Mouse (Mus musculus) common myeloid progenitor, adult 5-6 weeks (primary cell): ENCODE data around the gene Tsc22d1. TPM values are rescaled to one million over a fixed set of nuclear protein-coding genes. Genes with fewer than 3 reads are reported as not detected.

Experiments used
- ATAC-seq: replicated peaks from 2 replicates; pipeline ENCODE4 v1.8.0; 2016; ENCODE audit warnings: low read depth, mild to moderate bottlenecking, moderate TSS enrichment, inconsistent platforms; ENCODE audit not compliant: poor library complexity, severe bottlenecking
- total RNA-seq: library from RNA; stranded (forward); fragments of 200-1000, 187-1606 nt; gene quantifications from 2 replicates; pipeline ENCODE4 v1.2.3, GENCODE M21; 2017

Gene Tsc22d1
- total RNA-seq, 1 experiment from 2014 or later, result 124 TPM

DNA sequence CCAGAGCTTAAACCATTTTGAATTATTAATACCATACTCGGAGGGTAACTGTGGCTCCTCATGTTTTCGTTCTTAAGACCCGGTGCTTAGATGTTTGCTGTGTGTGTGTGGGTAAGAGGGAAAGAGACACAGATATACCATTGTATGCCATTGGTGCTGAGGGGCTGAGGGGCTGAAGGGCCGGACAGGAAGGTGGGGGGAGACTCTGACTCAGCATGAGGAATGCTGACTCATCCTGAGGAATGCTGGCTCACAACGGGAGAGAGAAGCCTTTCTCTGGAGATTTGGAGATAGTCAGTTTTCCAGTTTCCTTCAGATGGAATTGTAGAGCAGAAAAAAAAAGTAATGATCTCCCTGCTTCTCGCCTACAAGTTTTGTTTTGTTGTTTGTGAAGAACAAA is 63.9 kb downstream of the Tsc22d1 start:
- ATAC-seq, result no peak

DNA sequence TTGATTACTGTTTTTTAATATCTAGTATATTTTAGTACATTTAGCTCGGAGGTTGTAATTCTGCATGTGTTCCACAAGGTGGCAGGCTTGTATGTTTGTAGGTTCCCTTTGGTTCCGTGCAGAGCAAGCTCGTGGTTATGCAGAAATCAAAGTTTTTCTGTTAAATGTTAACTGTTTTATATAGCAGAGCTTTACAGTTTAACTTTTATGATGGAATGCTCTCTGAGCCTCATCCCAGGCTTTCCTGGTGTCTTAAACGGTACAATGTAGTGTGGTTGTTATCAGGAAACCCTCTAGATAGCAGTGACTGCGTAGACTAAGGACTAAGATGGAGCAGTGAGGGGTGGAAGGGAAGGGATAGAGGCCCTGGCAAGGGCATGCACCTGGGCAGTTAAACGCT is 65.1 kb downstream of the Tsc22d1 start:
- ATAC-seq, result peak; percentile 74

DNA sequence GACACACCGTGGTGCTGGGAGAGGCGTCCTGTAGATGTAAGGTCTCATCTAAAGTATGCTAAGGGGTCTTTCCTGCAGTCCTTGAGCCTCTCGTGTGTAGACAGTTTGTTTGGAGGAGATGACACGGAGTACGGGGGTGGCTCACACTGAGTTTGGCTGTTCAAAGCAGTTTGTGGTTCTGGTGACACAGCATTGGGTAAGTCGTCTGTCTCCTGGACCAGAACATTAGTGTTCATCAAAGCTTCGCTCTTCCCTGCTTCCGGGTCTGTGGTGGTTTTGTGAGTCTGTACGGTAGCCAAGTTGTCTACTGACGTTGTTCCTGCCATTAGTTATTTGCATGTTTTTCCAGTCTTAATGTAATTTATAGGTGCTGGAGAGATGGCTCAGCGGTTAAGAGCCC is 65.7 kb downstream of the Tsc22d1 start:
- ATAC-seq, result no peak

DNA sequence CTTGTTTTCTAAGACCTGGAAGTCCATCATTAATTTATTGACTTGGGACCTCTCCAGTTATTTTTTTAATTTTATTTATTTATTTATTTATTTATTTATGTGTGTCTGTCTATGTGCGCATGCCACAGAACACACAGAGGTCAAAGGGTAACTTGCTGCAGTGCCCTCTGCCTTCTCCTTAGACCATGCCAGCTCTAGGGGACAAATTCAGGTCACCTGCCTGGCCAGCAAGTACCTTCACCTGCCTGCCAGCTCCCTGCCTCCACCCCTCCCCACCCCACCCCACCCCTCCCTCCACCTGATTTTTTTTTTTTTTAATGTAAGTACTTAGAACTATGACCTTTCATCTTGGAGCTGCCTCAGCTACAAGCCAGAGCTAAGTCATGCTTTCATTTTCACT is 68.9 kb downstream of the Tsc22d1 start:
- ATAC-seq, result no peak

- ATAC-seq, result no peak
These were observed 72.8 kb downstream of the Tsc22d1 start for GRCm38 (mm10) chr14:76487609-76488008.

- ATAC-seq, result 0 out of 2 replicates have a peak, but pooled peaks have one; percentile 45
These were observed 73.6 kb downstream of the Tsc22d1 start for GRCm38 (mm10) chr14:76488101-76489044.

GRCm38 (mm10) chr14:76489128-76489527 is 74.4 kb downstream of the Tsc22d1 start:
- no peak for ATAC-seq

DNA sequence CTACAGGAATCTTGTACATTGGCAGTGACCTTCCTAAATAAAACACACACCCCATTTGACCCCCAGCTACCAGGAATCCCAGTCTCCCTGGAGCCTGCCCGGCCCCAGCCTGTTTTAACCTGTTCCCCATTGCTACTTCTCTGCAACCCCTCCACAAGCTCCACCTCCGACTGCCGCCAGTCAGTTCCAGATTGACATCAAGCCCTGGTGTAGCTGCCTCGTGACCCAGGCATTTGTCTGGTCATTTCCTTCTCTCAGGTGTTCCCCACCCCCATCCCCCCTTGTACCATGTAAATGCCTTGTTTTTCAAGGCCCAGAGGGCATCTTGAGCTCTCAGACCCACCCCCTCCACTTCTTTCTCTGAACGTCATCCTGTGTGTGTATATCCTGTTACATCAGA is 80.3 kb downstream of the Tsc22d1 start:
- ATAC-seq, result no peak

DNA sequence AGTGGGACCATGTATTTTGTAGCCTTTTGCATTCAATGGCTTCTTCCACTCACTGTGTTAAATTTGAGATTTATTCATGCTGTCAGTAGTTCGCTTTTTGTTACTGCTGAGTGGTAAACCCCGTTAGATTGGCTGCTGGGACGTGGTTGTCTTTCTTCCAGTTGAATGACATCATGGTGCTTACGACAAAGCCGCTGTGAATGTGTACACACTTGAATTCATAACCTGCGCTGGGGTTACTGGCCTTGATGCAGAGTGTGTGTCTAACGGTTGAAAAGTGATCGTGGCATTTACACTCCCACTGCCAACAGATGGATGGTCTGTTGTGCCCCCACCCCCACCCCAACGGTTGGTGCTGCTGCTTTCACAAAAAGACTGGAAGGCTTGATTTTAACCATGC is 82.4 kb downstream of the Tsc22d1 start:
- no peak for ATAC-seq

DNA sequence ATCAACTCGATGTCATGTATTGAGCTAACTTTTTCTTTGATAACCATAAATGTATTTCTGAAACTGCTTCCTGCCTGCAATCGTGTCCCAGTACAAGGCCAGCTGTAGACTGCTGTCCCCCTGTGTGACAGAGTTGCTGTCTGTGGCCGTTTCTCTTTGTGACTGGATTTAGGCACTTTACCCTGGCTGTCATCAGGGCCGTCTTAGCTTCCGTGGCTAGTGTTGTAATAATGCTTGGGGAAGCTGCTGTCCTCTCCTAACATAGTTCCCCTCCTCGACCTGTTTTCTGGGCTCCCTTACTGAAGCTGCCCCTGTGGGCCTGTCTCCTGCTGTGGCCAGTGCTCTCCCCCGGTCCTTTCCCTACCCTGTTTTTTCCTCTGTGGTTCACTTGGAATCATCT is 83.4 kb downstream of the Tsc22d1 start:
- ATAC-seq, result peak; percentile 61

DNA sequence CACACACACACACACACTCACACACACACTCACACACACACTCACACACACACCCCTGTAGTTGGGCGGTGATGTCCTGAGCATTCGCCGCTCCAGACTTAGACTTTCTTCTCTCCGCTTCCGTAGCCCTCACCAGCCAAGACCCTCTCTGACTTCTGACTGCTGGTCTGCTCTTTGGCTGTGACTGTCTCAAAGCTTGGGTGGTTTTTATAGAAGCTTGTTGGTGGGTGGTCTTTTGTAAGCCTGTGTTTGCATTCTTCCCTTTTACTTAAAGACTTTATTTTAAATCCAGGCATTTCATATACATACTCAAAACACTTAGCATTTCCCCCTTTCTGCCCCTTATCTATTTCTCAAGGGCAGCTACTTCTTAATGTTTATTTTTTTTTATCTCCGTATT is 84.7 kb downstream of the Tsc22d1 start:
- no peak for ATAC-seq

GRCm38 (mm10) chr14:76500036-76500435 is 85.3 kb downstream of the Tsc22d1 start:
- no peak for ATAC-seq

DNA sequence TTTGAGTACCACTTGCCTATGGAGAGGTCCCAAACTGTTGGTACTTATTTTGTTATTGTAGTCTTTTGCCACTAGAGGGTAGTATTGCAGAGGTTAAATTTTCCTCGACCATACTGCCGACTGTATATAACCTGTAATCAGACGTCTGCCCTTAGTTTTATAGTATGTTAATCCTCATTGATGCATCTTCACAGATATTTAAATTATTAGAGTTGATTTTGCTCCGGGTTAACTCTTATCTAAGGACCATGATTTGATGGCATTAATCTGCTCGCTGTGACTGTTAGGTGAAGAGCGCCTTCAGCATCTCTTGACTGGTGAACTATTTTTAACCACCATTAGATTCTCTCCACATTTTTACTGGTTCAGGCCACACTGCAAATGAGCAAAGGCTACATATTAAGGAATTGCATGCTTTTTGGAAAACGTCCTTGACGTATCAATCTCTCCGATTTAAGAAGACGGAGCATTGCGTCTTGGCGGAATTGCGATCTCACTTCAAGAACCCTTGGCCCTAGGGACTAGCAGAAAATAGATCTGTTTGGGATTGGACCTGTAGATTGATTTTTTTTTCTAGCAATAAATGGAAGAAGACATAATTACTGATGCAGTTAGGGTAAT is 88.6 kb downstream of the Tsc22d1 start:
- peak; percentile 28 for ATAC-seq

DNA sequence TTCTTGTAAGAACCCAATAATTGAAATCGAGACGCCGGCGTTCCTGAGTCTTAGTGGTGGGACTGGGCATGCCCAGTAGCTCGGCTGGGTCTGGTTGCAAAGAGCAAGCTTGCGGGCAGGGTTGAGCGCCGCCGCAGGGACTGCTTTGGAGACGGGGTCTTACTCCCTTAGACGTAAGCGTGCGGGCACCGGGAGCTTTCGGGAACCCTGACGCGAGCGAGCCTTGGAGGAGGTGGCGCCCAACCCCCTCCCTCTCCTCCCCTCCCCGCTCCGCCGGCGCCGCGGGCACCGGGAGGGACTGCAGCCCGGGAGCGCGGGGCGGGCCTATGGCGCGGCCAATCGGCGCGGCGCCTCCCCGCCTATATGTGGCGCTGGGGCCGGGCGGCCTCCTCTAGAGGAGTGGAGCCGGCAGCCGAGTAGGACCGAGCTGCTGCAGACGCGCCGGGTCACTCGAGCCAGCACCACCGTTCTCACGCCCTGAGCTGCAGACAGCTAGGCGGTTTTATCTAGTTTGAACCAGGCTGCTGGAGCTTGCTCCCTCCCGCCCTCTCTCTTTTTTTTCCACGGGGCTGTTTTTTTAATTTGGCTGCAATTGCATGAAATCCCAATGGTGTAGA is 89.5 kb downstream of the Tsc22d1 start:
- ATAC-seq, result peak; percentile 73

GRCm38 (mm10) chr14:76505101-76505438 is 90.3 kb downstream of the Tsc22d1 start:
- no peak for ATAC-seq

- ATAC-seq, result peak; percentile 55
These were observed 90.9 kb downstream of the Tsc22d1 start for GRCm38 (mm10) chr14:76505439-76506220.

DNA sequence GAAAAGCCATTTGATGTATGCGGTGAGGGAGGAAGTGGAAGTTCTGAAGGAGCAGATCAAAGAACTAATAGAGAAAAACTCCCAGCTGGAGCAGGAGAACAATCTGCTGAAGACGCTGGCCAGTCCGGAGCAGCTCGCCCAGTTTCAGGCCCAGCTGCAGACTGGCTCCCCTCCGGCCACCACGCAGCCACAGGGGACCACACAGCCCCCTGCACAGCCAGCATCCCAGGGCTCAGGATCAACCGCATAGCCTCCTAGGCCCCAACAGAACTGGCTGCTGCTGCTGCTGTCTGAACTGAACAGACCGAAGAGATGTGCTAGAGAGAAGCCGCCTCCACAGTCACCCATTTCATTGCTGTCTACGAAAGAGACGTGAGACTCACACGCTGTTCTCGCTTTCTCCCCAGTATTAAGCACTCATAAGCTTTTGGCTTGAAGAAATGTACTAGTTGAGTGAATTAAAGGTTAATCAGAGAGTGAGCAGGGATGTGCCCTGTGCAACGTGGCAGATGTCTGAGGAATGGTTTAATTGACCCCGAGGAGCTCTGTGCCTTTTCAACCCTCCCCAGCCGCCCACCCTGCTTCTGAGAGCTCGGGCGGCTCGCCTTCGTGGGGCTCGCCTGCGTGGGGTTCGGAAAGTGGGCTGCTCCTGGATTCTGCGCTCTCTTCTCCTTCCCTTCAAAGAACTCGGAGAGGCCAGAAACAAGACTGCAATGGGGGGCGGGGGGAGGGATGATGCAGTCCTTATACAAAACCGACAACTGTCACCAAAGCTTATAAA is 91.9 kb downstream of the Tsc22d1 start:
- no peak for ATAC-seq

- no peak for ATAC-seq
These were observed 92.6 kb downstream of the Tsc22d1 start for GRCm38 (mm10) chr14:76507357-76507756.

DNA sequence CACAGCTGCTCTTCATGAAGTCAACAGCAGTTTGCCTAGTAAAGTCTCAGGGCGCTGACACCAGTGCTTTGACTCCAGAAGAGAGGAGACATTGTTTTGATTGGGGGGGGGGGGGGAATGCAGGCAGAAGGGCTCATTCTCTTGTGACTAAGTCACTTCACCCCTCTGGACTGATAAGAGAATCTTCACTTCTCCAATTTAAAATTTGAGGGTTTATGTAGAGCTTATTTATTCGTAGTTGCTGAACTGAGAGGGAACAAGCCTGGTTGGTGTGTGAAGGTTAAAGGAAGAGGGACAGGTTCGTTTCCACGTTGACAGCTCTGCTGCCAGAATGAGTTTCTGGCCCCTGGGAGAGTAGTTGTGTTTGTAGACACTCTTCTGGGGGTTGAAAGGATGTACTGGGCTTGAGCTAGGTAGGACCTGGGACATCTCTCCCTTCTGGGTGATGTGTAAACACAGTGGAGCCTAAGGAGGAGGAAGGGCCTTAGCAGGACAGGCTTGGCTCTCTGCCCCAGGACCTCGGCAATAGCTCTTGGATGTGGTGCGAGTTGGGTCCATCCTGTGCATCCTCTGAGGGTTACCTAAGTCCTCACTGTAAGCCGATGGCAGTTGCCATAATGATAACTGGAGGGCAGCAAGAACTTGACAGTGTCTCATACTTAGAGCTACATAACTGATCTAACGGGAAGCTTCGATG is 93.2 kb downstream of the Tsc22d1 start:
- ATAC-seq, result no peak
